Mouse (Mus musculus) hindbrain, embryonic 14.5 days (tissue): ENCODE data around the gene Nanos1. TPM values are rescaled to one million over a fixed set of nuclear protein-coding genes. Genes with fewer than 3 reads are reported as not detected.

Experiments used
- ATAC-seq: fragments of 200-750 bp; cut with Nextera tagmentation; 2 replicates; pipeline ENCODE4 v1.8.0; 2017; ENCODE audit warnings: moderate number of reproducible peaks, mild to moderate bottlenecking, moderate TSS enrichment, moderate library complexity; ENCODE audit not compliant: low FRiP score
- DNase-seq: peaks from one replicate; pipeline ENCODE4 v3.0.0-alpha.2; 2015; ENCODE audit warnings: low spot score
- H3K27ac ChIP-seq: fragments of 300-500 bp; sonication (generic); 2 replicates; pipeline ENCODE4 v1.5.1; 2014; ENCODE audit warnings: mild to moderate bottlenecking, moderate library complexity
- H3K27me3 ChIP-seq: fragments of 300-500 bp; sonication (generic); 2 replicates; pipeline ENCODE4 v1.6.1; 2014; ENCODE audit warnings: mild to moderate bottlenecking, low read length, mixed read lengths; ENCODE audit not compliant: control insufficient read depth, insufficient read depth
- H3K36me3 ChIP-seq: fragments of 300-500 bp; sonication (generic); replicated peaks from 2 replicates; pipeline ENCODE4 v1.6.1; 2014; ENCODE audit not compliant: control insufficient read depth, insufficient read depth
- H3K4me1 ChIP-seq: fragments of 300-500 bp; sonication (generic); replicated peaks from 2 replicates; pipeline ENCODE4 v1.6.1; 2014; ENCODE audit warnings: antibody characterized with exemption, low read length, mixed read lengths; ENCODE audit not compliant: control insufficient read depth, insufficient read depth
- H3K4me2 ChIP-seq: fragments of 300-500 bp; sonication (generic); replicated peaks from 2 replicates; pipeline ENCODE4 v1.6.1; 2014; ENCODE audit warnings: mild to moderate bottlenecking, moderate library complexity
- H3K4me3 ChIP-seq: fragments of 300-500 bp; sonication (generic); replicated peaks from 2 replicates; pipeline ENCODE4 v1.5.1; 2014; ENCODE audit warnings: mild to moderate bottlenecking, low read length
- H3K9ac ChIP-seq: fragments of 300-500 bp; sonication (generic); 2 replicates; pipeline ENCODE4 v1.6.1; 2014
- H3K9me3 ChIP-seq: fragments of 300-500 bp; sonication (generic); 2 replicates; pipeline ENCODE4 v1.6.1; 2016; ENCODE audit warnings: low read length; ENCODE audit not compliant: control insufficient read depth
- WGBS: fragments of 180-500 bp; shearing (Covaris S2); extraction: QIAGEN DNeasy Blood & Tissue Kit; methylation state at CpG from one replicate; pipeline ENCODE4 v1.1.7; 2014; 5-methylcytosine and 5-hydroxymethylcytosine counted together
- polyA plus RNA-seq: library from polyadenylated mRNA; unstranded; fragments of >200 nt; fragmentation: Nextera tagmentation; extraction: Ambion mirVana; gene quantifications from 2 replicates; pipeline ENCODE4 v1.2.1, GENCODE M21; 2014

The Nanos1 gene
- polyA plus RNA-seq, 1 experiment from 2014 or later, result 23.1 TPM

DNA sequence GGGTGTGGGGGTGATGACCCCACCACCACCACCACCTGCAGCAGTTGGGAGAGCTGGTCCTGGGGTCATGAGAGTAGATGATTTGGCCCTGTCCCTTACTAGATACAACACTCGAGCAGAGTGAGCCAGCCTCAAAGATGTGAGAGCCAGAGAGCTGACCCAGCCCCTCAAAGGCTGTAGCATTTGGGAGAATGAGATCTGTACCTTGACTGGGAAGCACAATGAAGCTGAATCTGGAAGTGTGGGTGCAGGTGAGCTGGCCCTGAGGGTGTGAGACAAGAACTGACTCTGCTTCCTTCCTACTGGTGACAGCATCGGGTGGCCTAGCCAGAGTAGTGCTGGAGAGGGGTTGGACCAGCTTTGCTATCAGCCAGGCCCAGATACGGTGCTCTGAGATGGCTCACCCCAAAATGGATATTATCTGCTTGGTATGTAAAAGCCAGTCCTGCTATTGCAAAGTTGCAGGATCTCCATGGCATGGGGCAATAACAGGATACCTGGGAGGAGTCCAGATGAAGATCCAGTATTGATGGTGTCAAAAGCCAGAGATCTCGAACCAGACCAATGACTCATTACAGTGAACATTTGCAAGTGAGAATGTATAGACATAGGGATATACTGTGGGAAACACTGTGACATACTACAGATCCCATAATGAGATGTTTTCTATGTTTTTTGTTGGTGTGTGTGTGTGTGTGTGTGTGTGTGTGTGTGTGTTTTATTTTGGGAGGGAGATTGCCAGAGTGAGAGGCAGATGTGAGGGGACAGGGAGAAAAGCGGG lies 11.8 kb upstream of the Nanos1 start:
- no peak overlapping the region for H3K4me2 ChIP-seq
- H3K9me3 ChIP-seq, result no peaks in the 10 kb centered on the region
- WGBS, result 87% methylated on average over 5 of the region's 5 CpGs
- no peaks in the 10 kb centered on the region for H3K36me3 ChIP-seq
- H3K9ac ChIP-seq, result no peak overlapping the region
- H3K4me3 ChIP-seq, result no peak overlapping the region
- no peaks in the 10 kb centered on the region for H3K4me1 ChIP-seq
- ATAC-seq (no peak), DNase-seq (no peak)
- no peaks in the 10 kb centered on the region for H3K27me3 ChIP-seq
- H3K27ac ChIP-seq, result no peak overlapping the region

DNA sequence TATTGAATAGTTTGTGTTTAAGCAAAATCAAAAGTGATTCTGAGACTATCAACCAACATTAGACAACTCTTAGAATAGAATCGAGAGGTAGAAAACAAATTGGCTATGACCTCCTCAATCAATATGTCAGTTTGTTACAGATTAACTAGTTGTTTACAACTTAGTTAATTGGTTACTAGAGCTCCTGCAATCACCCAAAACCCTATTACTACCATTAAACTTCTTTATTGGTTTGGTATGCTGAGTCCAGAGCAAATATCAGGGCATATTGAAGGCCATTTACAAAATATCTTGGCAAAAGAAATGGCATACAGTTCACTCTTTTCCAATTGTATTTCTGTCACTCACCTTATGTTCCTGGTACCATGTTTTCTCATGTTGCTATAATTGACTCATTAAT lies 8.0 kb upstream of the Nanos1 start:
- ATAC-seq (no peak), DNase-seq (no peak)
- Histone ChIP-seq H3K27me3 (no peaks in the 10 kb centered on the region), H3K4me3 (no peak overlapping the region), H3K9me3 (no peaks in the 10 kb centered on the region), H3K36me3 (no peaks in the 10 kb centered on the region), H3K4me1 (no peaks in the 10 kb centered on the region), H3K9ac (no peak overlapping the region), H3K4me2 (no peak overlapping the region), H3K27ac (no peak overlapping the region)
- WGBS, result 86% methylated on average over 1 of the region's 1 CpGs

DNA sequence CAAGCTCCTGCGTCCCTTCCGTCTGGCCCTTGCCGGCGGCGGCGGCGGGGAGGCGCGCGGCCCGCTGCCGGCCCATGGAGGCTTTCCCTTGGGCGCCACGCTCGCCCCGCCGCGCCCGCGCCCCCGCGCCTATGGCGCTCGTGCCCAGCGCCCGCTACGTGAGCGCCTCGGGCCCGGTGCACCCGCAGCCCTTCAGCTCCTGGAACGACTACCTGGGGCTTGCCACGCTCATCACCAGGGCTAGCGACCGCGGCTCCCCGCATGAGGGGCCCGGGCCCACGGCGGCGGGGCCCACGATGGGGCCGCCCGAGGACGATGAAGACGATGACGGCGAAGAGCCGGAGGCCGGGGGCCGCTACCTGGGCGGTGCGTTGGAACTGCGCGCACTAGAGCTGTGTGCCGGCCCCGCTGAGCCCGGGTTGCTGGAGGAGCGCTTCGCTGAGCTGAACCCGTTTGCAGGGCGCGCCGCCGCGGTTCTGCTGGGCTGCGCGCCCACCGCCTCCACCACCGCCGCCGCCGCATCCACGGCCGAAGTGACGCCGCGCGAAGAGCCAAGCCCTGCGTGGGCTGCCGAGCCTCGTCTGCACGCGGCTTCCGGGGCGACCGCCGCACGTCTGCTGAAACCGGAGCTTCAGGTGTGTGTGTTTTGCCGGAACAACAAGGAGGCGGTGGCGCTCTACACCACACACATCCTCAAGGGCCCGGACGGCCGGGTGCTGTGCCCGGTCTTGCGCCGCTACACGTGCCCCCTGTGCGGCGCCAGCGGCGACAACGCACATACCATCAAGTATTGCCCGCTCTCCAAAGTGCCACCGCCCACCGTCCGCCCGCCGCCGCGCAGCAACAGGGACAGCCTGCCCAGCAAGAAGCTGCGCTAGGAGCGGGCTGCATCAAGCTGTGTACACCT lies 658 bp downstream of the Nanos1 start:
- ATAC-seq (peak; percentile 82), DNase-seq (peak; percentile 68)
- Histone ChIP-seq H3K27me3 (no peaks in the 10 kb centered on the region), H3K4me1 (peaks cover 17% of the 10 kb centered on the region), H3K9me3 (no peaks in the 10 kb centered on the region), H3K4me2 (peak overlapping the region; percentile 67), H3K27ac (peak overlapping the region; percentile 93), H3K36me3 (peaks cover 16% of the 10 kb centered on the region), H3K9ac (peak overlapping the region; percentile 88), H3K4me3 (peak overlapping the region; percentile 92)
- under 1% methylated on average over 99 of the region's 115 CpGs for WGBS

DNA sequence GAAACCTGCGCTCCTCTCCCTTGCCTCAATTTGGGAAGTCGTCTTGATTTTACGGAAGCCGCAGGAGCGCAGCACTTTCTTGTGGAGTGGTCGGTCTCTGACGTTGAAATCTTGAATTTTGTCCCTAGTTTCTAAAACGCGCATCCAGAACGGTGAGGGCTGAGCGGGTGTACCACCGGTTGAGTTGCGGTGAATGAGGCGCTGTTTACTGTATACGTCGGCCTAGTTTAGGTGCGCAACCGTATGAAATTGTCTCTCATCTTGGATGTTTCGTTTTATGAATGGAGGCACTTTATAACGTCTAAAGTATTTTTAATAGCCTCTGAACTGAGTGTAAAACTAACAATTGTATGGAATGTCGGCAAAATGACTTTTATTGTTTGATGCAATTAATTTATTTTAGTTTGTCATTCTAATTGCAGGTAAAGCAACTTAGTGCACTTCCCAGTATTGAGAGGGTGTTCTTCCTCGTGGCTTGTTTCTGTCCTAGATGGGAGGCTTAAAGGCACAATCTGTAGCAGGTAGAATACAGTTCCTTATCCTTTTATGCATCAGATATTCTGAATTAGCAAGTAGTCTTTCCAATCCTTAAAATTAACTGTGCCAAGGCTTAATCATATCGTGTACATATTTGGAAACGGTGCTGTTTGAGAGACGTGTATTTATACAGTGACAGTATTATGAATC lies 1.5 kb downstream of the Nanos1 start:
- Histone ChIP-seq H3K9me3 (no peaks in the 10 kb centered on the region), H3K27me3 (no peaks in the 10 kb centered on the region), H3K4me1 (peaks cover 17% of the 10 kb centered on the region), H3K4me2 (peak overlapping the region; percentile 67), H3K36me3 (peaks cover 22% of the 10 kb centered on the region), H3K9ac (peak overlapping the region; percentile 88), H3K4me3 (peak overlapping the region; percentile 92), H3K27ac (peak overlapping the region; percentile 93)
- DNase-seq (no peak), ATAC-seq (no peak)
- WGBS, result 5% methylated on average over 25 of the region's 25 CpGs

DNA sequence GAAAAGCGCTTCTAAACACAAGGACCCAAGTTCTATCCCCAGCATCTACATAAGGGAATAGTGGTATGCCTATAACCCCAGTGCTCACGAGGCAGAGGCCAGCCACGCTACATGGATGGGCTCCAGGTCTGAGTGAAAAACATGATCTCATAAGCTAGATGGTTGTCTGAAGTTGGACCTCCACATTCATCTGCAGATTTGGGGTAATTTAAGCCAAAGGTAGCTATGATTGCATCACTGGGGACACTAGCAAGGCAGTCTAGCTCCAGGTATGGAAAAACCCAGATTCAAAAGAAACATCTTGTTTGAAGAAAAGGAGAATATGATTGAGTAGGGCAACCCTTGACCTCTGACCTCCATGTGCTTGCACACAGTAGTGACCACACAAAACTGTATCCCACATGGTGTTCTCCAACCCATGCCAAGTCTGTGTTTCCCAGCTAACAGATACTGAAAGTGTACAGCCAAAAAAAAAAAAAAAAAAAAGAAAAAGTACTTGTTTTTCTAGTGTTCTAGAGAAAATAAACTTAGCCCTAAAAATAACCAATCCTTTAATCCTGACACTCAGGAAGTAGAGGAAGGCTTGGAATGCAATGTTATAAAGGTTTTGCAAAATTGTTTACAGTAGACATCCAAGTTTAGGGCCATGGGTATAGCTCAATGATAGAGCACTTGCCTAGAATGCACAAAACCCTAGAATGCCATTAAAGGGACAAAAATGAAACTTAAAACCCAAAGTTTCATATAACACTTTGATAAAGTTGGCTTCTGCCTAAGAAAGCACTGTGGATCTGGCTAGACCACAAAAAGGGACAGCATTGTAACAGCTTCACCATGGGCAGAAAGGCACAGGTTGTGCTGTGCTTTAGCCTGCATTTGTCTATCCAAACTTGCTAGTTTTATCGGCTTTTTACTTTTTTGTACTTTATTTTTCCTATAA lies 3.4 kb downstream of the Nanos1 start:
- Histone ChIP-seq H3K4me2 (no peak overlapping the region), H3K4me3 (no peak overlapping the region), H3K27ac (no peak overlapping the region), H3K4me1 (peaks cover 17% of the 10 kb centered on the region), H3K27me3 (no peaks in the 10 kb centered on the region), H3K9ac (no peak overlapping the region), H3K36me3 (peaks cover 41% of the 10 kb centered on the region), H3K9me3 (no peaks in the 10 kb centered on the region)
- DNase-seq (no peak), ATAC-seq (no peak)
- 79% methylated on average over 4 of the region's 4 CpGs for WGBS

DNA sequence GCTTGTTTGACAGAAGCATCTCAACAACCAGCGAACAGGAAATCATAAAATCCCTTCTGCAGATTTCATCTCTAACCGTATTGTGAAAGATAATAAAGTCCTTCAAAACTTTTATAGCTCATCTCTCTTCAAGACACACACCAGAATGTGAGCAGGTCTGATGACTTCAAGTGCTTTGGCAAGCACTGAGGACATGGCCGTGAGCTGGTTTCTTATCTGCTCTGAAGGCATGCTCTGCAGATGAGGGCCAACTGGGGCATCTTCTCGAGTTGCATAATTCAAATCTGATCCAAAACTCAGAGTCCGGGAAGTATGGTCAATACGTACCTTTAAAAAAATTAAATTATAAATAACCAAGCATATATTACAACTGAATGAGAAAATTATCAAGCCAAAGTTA lies 17.6 kb downstream of the Nanos1 start:
- DNase-seq, result no peak
- no peak overlapping the region for H3K4me2 ChIP-seq
- H3K4me1 ChIP-seq, result no peaks in the 10 kb centered on the region
- 97% methylated on average over 6 of the region's 6 CpGs for WGBS
- no peak overlapping the region for H3K4me3 ChIP-seq
- H3K27me3 ChIP-seq, result no peaks in the 10 kb centered on the region
- no peak overlapping the region for H3K27ac ChIP-seq
- no peaks in the 10 kb centered on the region for H3K9me3 ChIP-seq
- H3K9ac ChIP-seq, result no peak overlapping the region
- peaks cover 94% of the 10 kb centered on the region for H3K36me3 ChIP-seq
- no peak for ATAC-seq

DNA sequence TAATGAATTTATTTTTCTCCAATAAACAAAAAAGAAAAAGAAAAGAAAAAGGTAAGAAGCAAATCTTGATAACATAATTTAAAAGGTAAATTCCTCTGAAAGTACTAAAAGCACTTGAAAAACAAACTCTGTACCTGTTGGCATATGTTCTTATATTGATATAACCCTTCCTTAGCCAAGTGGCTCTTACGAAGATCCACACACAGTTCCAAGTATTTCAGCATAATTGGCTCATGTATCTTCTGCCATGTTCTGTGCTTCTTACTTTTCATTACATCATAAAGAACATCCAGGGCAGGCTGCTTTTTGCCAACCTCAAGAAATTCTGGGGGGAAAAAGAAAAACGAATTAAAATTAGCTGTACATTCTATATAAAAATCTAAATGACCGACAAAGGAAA lies 26.2 kb downstream of the Nanos1 start:
- no peak overlapping the region for H3K4me2 ChIP-seq
- no peak overlapping the region for H3K4me3 ChIP-seq
- no peak overlapping the region for H3K9ac ChIP-seq
- 89% methylated on average over 3 of the region's 3 CpGs for WGBS
- H3K9me3 ChIP-seq, result no peaks in the 10 kb centered on the region
- H3K27me3 ChIP-seq, result no peaks in the 10 kb centered on the region
- no peaks in the 10 kb centered on the region for H3K4me1 ChIP-seq
- H3K27ac ChIP-seq, result no peak overlapping the region
- H3K36me3 ChIP-seq, result peaks cover 39% of the 10 kb centered on the region
- no peak for ATAC-seq
- DNase-seq, result no peak

DNA sequence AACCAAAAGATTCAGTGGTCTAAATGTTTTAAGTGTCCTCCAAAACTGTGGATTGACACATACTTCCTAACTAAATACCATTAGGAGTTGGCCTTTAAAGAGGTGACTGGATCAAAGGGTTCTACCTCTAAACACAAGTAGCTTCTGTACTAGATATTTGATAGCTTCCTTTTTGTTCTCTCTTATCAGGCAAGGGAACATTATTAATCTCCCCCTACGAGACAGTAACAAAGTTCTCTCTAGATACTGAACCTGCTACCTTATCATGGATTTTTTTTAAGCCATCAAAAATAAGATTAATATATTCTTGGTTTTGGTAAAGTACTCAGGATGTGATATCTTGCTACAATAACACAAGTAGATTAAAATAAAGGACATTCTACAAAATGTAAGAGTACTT lies 28.9 kb downstream of the Nanos1 start:
- Histone ChIP-seq H3K9me3 (no peaks in the 10 kb centered on the region), H3K9ac (no peak overlapping the region), H3K27ac (no peak overlapping the region), H3K4me1 (peaks cover 19% of the 10 kb centered on the region), H3K4me2 (no peak overlapping the region), H3K27me3 (no peaks in the 10 kb centered on the region), H3K36me3 (peaks cover 18% of the 10 kb centered on the region), H3K4me3 (no peak overlapping the region)
- WGBS, result 66% methylated on average over 1 of the region's 1 CpGs
- ATAC-seq, result no peak
- no peak for DNase-seq
